Mouse (Mus musculus) liver, embryonic 16.5 days (tissue): ENCODE data around the gene Adam15. TPM values are rescaled to one million over a fixed set of nuclear protein-coding genes. Genes with fewer than 3 reads are reported as not detected.

ENCODE experiments used
- ATAC-seq: fragments of 200-750 bp; cut with Nextera tagmentation; 2 replicates; pipeline ENCODE4 v1.8.0; 2017; ENCODE audit warnings: low read depth, mild to moderate bottlenecking, moderate number of reproducible peaks, moderate library complexity
- H3K27ac ChIP-seq: fragments of 300-500 bp; sonication (generic); 2 replicates; pipeline ENCODE4 v1.5.1; 2014; ENCODE audit warnings: mild to moderate bottlenecking, low read length
- H3K27me3 ChIP-seq: fragments of 300-500 bp; sonication (generic); 2 replicates; pipeline ENCODE4 v1.6.1; 2014; ENCODE audit warnings: low read depth, low read length, mixed read lengths; ENCODE audit not compliant: control insufficient read depth, insufficient read depth
- H3K36me3 ChIP-seq: fragments of 300-500 bp; sonication (generic); 2 replicates; pipeline ENCODE4 v1.6.1; 2014; ENCODE audit warnings: mild to moderate bottlenecking; ENCODE audit not compliant: control insufficient read depth, insufficient read depth
- H3K4me1 ChIP-seq: fragments of 300-500 bp; sonication (generic); 2 replicates; pipeline ENCODE4 v1.6.1; 2014; ENCODE audit warnings: low read depth, low read length, mixed read lengths; ENCODE audit not compliant: control insufficient read depth
- H3K4me2 ChIP-seq: fragments of 300-500 bp; sonication (generic); 2 replicates; pipeline ENCODE4 v1.6.1; 2014; ENCODE audit warnings: low read depth, low read length, mixed read lengths
- H3K4me3 ChIP-seq: fragments of 300-500 bp; sonication (generic); 2 replicates; pipeline ENCODE4 v1.5.1; 2014; ENCODE audit warnings: low read depth, mild to moderate bottlenecking, low read length
- H3K9ac ChIP-seq: fragments of 300-500 bp; sonication (generic); 2 replicates; pipeline ENCODE4 v1.6.1; 2014; ENCODE audit warnings: low read depth, low read length
- H3K9me3 ChIP-seq: fragments of 300-500 bp; sonication (generic); replicated peaks from 2 replicates; pipeline ENCODE4 v1.6.1; 2016; ENCODE audit warnings: low read length; ENCODE audit not compliant: control insufficient read depth
- WGBS: fragments of 180-500 bp; shearing (Covaris S2); extraction: QIAGEN DNeasy Blood & Tissue Kit; methylation state at CpG from one replicate; pipeline ENCODE4 v1.1.7; 2014; ENCODE audit not compliant: insufficient replicate concordance; 5-methylcytosine and 5-hydroxymethylcytosine counted together
- polyA plus RNA-seq: library from polyadenylated mRNA; unstranded; fragments of >200 nt; fragmentation: Nextera tagmentation; extraction: Ambion mirVana; gene quantifications from 2 replicates; pipeline ENCODE4 v1.2.1, GENCODE M21; 2015

The Adam15 gene
- polyA plus RNA-seq, 1 experiment from 2014 or later = 11.2 TPM

DNA sequence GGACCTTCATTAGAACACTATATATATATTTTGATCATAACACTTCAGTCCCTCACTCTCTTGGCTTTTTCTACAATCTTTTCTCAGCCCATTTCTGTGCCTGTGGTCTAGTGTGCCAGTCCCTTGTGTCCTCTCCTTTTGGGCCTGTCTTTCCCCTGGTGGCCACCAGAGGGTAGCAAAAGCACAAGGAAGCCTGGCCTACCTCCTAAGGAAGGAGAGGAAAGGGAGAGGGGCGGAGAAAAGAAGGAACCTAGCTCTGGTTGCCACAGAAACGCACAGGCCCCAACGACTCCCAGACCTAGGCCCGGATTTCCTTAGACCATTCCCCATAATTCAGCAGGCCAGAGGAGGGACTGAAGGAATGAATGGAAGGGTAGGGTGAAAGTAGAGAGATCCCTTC is 33.0 kb downstream of the Adam15 start:
- H3K4me1 ChIP-seq = peaks cover 26% of the 10 kb centered on the region
- H3K4me2 ChIP-seq = no peak overlapping the region
- 3% methylated on average over 4 of the region's 4 CpGs for WGBS
- H3K9ac ChIP-seq = no peak overlapping the region
- H3K27me3 ChIP-seq = peaks cover 58% of the 10 kb centered on the region
- peak; percentile 27; the same call in 1 of the 2 replicates for ATAC-seq
- H3K36me3 ChIP-seq = no peaks in the 10 kb centered on the region
- H3K9me3 ChIP-seq = no peaks in the 10 kb centered on the region
- H3K4me3 ChIP-seq = no peak overlapping the region
- no peak overlapping the region for H3K27ac ChIP-seq

DNA sequence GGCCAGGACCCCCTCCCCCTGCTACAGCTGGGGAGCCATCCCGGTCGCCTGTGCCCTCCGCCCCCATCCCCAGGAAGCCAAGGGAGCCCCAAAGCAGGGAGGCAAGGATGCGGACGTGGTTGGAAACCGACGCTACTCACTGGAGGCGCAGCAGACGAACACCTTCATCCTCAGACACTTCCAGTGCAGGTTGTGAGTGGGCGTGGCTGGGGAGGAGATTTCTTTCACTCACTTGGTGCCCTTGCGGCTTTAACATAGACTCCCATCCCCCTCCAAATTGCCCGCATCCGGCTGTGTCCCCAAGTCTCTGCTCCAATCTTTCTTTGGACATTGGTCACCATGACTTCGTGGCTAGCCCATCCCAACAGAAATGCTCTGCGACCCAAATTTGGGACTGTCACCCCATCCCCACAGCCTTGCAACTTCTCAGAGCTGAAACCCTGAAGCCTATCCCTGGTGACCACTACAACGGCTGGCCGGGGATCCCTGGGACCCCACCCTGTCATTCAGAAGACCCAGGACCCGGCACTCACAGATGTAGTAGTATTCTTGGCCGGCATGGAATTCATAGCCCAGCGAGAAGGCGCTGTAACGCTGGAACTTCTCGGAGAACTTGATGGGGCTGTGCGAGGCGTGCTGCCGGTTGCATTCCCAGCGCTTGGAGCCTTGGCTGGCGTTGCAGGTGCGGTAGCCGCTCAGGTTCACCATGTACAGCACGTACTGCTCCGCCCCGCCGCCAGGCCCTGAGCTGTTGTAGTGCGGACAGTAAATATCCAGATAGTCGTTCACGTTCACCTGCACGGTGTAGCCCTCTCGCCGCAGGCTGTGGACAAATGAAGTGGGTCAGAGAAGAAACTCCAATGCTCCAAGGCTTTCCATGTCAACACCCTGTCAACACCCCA is 33.6 kb downstream of the Adam15 start:
- peak; percentile 69 for ATAC-seq
- no peak overlapping the region for H3K27ac ChIP-seq
- H3K4me1 ChIP-seq = peaks cover 20% of the 10 kb centered on the region
- WGBS = 10% methylated on average over 40 of the region's 40 CpGs
- no peaks in the 10 kb centered on the region for H3K9me3 ChIP-seq
- H3K36me3 ChIP-seq = no peaks in the 10 kb centered on the region
- peak overlapping the region; percentile 35 for H3K4me2 ChIP-seq
- peaks cover 51% of the 10 kb centered on the region for H3K27me3 ChIP-seq
- H3K4me3 ChIP-seq = peak overlapping the region; percentile 29
- H3K9ac ChIP-seq = no peak overlapping the region

DNA sequence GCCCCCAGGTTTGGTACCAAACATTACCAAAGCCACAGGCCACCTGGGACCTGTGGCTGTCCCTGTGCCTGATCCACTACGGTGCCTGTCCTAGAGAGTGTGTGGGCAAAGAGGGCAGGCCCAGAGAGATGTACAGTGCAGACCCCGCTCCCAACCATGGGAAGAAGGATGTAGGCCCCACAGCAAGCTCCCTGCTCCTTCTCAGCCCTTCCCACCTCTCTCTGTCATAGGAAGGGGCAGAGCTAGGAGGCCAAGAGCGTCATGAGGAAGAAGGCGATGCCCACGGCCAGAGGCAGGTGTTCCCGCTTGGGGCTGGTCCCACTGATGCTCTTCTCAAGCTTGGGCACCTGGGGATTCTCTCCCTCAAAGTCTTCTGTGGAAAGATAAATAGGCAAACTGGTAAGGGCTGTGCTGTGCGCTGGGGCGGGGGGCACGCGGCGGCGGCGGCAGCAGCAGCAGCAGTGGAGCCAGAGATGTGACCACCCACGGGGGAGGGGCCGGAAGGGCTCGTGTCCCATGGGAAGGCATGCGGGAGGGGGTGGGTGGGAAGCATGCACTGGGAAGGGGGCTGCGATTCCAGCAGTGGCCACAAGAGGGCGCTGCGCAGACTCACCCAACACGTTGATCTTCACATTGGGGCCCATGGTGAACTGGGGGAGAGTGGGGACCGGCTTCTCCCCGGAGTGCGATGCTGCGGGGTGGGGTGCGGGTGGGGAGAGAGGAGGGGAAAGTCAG is 34.4 kb downstream of the Adam15 start:
- H3K27ac ChIP-seq = no peak overlapping the region
- H3K27me3 ChIP-seq = peaks cover 43% of the 10 kb centered on the region
- no peak overlapping the region for H3K9ac ChIP-seq
- WGBS = 6% methylated on average over 24 of the region's 26 CpGs
- peak; percentile 17; the same call in 1 of the 2 replicates for ATAC-seq
- no peaks in the 10 kb centered on the region for H3K36me3 ChIP-seq
- H3K4me3 ChIP-seq = peak overlapping the region; percentile 29
- peak overlapping the region; percentile 35 for H3K4me2 ChIP-seq
- H3K4me1 ChIP-seq = peaks cover 12% of the 10 kb centered on the region
- H3K9me3 ChIP-seq = no peaks in the 10 kb centered on the region

DNA sequence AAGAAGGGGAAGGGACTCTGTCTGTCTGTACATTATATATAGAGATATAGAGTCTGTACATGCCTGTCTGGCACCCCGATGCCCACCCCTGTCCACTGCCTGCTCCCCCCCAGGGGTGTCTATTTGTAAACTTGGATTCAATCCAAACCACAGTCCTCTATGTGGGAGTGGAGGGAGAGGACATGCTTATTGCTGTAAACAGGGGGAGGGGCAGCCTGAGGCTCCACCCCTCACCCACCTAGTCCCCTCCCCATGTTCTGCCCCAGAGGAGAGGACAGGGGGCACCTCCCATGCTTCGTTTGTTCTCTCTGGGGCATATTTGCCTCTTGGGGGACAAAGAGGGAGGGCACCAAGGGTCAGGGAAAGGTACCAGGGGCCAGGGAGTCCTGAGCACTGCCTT is 35.0 kb downstream of the Adam15 start:
- Histone ChIP-seq H3K27ac (no peak overlapping the region), H3K27me3 (peaks cover 37% of the 10 kb centered on the region), H3K4me2 (no peak overlapping the region), H3K9ac (no peak overlapping the region), H3K9me3 (no peaks in the 10 kb centered on the region), H3K36me3 (no peaks in the 10 kb centered on the region), H3K4me1 (peaks cover 12% of the 10 kb centered on the region), H3K4me3 (no peak overlapping the region)
- WGBS = 53% methylated on average over 2 of the region's 2 CpGs
- no peak for ATAC-seq

DNA sequence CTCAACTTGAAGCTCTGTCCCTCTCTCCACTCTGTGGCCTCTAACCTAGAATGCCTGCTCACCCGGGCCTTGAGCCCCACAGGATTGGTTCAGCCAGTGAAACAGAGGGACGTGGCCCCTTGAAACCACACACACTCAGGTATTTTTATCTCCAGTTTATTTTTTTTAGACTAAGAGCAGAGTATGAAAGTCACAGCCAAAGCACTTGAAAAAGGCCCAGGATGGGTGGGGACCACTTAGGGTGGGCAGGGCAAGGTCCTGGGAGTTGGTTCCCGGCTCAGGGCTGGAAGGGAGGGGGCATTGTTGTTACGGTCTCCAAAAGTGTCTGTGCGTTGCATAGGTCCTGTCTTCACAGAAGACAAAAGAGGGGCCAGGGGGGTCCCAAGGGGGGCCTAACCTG is 35.5 kb downstream of the Adam15 start:
- H3K4me1 ChIP-seq = peaks cover 9% of the 10 kb centered on the region
- WGBS = 58% methylated on average over 5 of the region's 5 CpGs
- H3K36me3 ChIP-seq = no peaks in the 10 kb centered on the region
- no peak overlapping the region for H3K9ac ChIP-seq
- no peak overlapping the region for H3K4me2 ChIP-seq
- H3K4me3 ChIP-seq = no peak overlapping the region
- H3K27ac ChIP-seq = no peak overlapping the region
- no peaks in the 10 kb centered on the region for H3K9me3 ChIP-seq
- peaks cover 33% of the 10 kb centered on the region for H3K27me3 ChIP-seq
- ATAC-seq = no peak

DNA sequence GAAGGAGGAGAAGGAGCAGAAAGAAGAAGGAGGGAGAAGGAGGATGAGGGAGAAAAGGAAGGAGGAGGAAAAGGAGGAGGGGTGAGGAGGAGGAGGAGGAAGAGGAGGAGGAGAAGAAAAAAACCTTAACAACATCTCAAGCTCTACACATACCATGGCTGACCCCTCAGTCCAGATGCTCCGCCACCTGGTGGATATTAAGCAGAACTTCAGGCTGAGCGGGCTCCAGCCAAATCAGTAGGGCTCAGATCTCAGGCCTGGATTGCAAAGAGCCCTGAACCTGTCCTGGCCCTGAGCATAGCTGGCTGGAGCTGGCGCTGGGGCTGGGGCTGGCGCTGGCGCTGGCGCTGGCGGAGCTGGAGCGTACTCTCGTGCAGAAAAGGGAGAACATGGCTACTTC is 41.7 kb downstream of the Adam15 start:
- H3K9me3 ChIP-seq = no peaks in the 10 kb centered on the region
- H3K27me3 ChIP-seq = no peaks in the 10 kb centered on the region
- no peak overlapping the region for H3K4me3 ChIP-seq
- WGBS = 2% methylated on average over 9 of the region's 9 CpGs
- H3K27ac ChIP-seq = no peak overlapping the region
- ATAC-seq = peak; percentile 63
- H3K4me2 ChIP-seq = no peak overlapping the region
- H3K36me3 ChIP-seq = no peaks in the 10 kb centered on the region
- H3K4me1 ChIP-seq = peaks cover 2% of the 10 kb centered on the region
- no peak overlapping the region for H3K9ac ChIP-seq

DNA sequence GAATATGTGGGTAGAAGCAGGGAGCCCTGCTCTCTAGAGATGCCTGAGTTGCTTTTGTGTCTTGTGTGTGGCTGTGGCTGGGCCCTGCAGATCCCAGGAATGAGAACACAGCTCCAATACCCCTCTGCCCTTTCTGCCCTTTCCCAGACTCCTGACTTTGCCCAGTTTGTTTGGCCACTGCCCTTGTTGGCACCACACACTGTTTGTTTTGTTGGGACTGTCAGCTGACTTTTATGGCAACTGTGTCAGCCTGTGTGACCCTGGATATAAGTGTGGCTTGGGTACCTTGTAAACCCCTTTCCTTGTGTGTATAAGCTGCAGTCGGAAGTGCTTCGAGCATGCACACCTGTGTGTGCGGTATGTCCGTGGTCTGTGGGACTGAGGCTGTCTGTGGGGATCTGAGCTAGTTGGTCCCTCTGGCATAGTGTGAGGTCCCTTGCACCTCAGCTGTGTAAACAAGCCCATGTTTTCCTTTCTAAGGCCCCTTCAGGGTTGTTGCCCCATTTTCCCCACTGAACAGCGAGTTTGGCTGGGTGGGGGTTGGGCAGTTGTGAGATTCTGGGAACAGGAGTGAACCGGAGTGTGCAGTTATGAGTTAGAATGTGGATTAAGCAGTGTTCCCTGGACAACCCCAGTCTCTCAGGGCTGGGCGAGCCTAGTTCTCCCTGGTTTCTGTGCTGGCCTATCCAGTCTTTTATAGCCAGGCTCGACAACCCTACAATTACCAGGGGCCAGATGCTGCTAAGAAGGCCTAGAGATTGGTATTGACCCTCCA is 44.1 kb downstream of the Adam15 start:
- Histone ChIP-seq H3K9ac (no peak overlapping the region), H3K4me2 (no peak overlapping the region), H3K4me1 (peaks cover 2% of the 10 kb centered on the region), H3K9me3 (no peaks in the 10 kb centered on the region), H3K4me3 (no peak overlapping the region), H3K27ac (no peak overlapping the region), H3K36me3 (no peaks in the 10 kb centered on the region), H3K27me3 (no peaks in the 10 kb centered on the region)
- WGBS = 58% methylated on average over 8 of the region's 8 CpGs
- 0 out of 2 replicates have a peak, but pooled peaks have one; percentile 21 for ATAC-seq

DNA sequence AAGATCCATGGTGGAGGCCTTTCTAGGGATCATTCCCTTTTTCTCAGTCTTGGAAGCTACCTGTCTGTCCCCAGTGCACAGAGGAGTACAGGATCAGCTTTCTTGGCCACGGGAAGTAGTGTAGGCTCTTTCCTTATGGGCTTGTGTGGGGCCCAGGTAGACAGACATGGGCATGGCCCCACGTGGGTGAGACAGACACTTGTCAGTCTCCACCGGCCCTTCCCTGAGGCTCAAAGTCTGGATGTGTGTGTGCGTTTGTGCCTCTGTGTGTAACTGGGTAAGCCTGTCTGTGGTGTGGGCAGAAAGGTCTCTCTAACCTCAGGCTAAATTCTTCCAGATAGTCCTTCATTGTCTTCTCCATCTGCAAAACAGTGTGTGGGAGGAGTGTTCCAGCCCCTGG is 44.7 kb downstream of the Adam15 start:
- Histone ChIP-seq H3K27me3 (no peaks in the 10 kb centered on the region), H3K27ac (no peak overlapping the region), H3K9me3 (no peaks in the 10 kb centered on the region), H3K36me3 (no peaks in the 10 kb centered on the region), H3K9ac (no peak overlapping the region), H3K4me3 (no peak overlapping the region), H3K4me1 (peaks cover 2% of the 10 kb centered on the region), H3K4me2 (no peak overlapping the region)
- 52% methylated on average over 4 of the region's 4 CpGs for WGBS
- no peak for ATAC-seq
